Mouse (Mus musculus) hindbrain, postnatal 0 days (tissue): Measurements from ENCODE around the gene Col26a1. TPM values are rescaled to one million over a fixed set of nuclear protein-coding genes. Genes with fewer than 3 reads are reported as not detected.

Source experiments
- ATAC-seq: fragments of 200-750 bp; cut with Nextera tagmentation; 2 replicates; pipeline ENCODE4 v1.8.0; 2017; ENCODE audit warnings: mild to moderate bottlenecking, moderate TSS enrichment, moderate library complexity
- DNase-seq: peaks from one replicate; pipeline ENCODE4 v3.0.0-alpha.2; 2015; ENCODE audit warnings: low spot score
- H3K27ac ChIP-seq: fragments of 300-500 bp; sonication (generic); 2 replicates; pipeline ENCODE4 v1.5.1; 2014; ENCODE audit warnings: mild to moderate bottlenecking
- H3K27me3 ChIP-seq: fragments of 300-500 bp; sonication (generic); 2 replicates; pipeline ENCODE4 v1.6.1; 2014; ENCODE audit warnings: low read length, mixed read lengths; ENCODE audit not compliant: insufficient read depth
- H3K36me3 ChIP-seq: fragments of 300-500 bp; sonication (generic); 2 replicates; pipeline ENCODE4 v1.6.1; 2014; ENCODE audit warnings: low read length, mixed read lengths; ENCODE audit not compliant: insufficient read depth
- H3K4me1 ChIP-seq: fragments of 300-500 bp; sonication (generic); 2 replicates; pipeline ENCODE4 v1.6.1; 2014; ENCODE audit warnings: antibody characterized with exemption, low read length, mixed read lengths; ENCODE audit not compliant: insufficient read depth
- H3K4me2 ChIP-seq: fragments of 300-500 bp; sonication (generic); 2 replicates; pipeline ENCODE4 v1.6.1; 2014; ENCODE audit warnings: low read depth, mild to moderate bottlenecking, low read length, moderate library complexity, mixed read lengths
- H3K4me3 ChIP-seq: fragments of 300-500 bp; sonication (generic); 2 replicates; pipeline ENCODE4 v1.5.1; 2014; ENCODE audit warnings: low read length
- H3K9ac ChIP-seq: fragments of 300-500 bp; sonication (generic); replicated peaks from 2 replicates; pipeline ENCODE4 v1.6.1; 2014; ENCODE audit warnings: mild to moderate bottlenecking, low read length, moderate library complexity, mixed read lengths
- H3K9me3 ChIP-seq: fragments of 300-500 bp; sonication (generic); 2 replicates; pipeline ENCODE4 v1.6.1; 2016; ENCODE audit warnings: low read length, mixed read lengths
- CTCF ChIP-seq: IDR thresholded peaks from 2 replicates; pipeline ENCODE4 v1.5.1; 2016; ENCODE audit warnings: antibody characterized with exemption, control low read depth, low read depth
- WGBS: fragments of 180-500 bp; shearing (Covaris S2); extraction: QIAGEN DNeasy Blood & Tissue Kit; methylation state at CpG from one replicate; pipeline ENCODE4 v1.1.7; 2014; 5-methylcytosine and 5-hydroxymethylcytosine counted together
- polyA plus RNA-seq: library from polyadenylated mRNA; unstranded; fragments of >200 nt; fragmentation: Nextera tagmentation; extraction: Ambion mirVana; gene quantifications from 2 replicates; pipeline ENCODE4 v1.2.1, GENCODE M21; 2015
- total RNA-seq: library from RNA; depleted of rRNA; stranded (reverse); fragments of >200 nt; gene quantifications from 2 replicates; pipeline ENCODE4 v1.2.3, GENCODE M21; 2014

The Col26a1 gene
- total and polyA plus RNA-seq, 2 experiments from 2014 or later, result 35.6 to 56.6 TPM

- Histone ChIP-seq H3K9me3 (no peaks in the 10 kb centered on the region), H3K27me3 (no peaks in the 10 kb centered on the region), H3K4me1 (no peaks in the 10 kb centered on the region), H3K27ac (peak overlapping the region; percentile 73), H3K4me2 (peak overlapping the region; percentile 82), H3K9ac (peak overlapping the region; percentile 58), H3K4me3 (peak overlapping the region; percentile 62), H3K36me3 (no peaks in the 10 kb centered on the region)
- peak; percentile 91 for ATAC-seq
- WGBS, result 4% methylated on average over 38 of the region's 38 CpGs
- DNase-seq, result peak; percentile 93
- no peak for TF ChIP-seq CTCF
Observed at GRCm38 (mm10) chr5:136918655-136919472, 35.9 kb upstream of the Col26a1 start.

DNA sequence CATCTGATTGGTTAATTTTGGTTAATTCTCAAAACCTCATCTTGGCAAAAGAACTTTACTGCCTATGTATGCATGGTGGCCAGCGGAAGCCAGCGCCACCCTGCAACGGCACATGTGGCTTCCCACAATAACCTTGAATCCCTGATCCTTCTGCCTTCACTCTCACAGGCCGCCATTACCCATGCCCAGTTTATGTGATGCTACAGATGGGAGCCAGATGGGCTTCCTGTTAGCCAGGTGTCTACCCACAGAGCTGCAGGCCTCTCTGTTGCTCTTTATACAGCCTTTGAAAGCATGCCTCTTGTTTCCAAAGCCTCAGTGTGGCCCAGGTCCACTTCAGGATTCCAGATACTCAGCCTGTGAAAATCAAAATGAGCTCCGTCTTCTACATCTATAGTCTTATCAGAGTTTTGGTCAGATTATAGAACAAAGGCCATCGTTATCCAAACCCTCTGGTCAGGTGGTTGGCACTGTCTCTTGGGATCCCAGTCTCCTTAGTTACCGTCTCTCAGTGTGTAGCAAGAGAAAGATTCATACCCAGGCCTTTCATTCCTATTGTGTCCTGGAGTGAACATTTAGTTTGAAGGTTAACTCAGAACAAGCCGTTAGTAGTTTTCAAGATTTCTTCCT, 34.7 kb upstream of the Col26a1 start:
- WGBS, result 93% methylated on average over 8 of the region's 8 CpGs
- Histone ChIP-seq H3K27me3 (no peaks in the 10 kb centered on the region), H3K4me1 (no peaks in the 10 kb centered on the region), H3K4me3 (no peak overlapping the region), H3K4me2 (no peak overlapping the region), H3K9me3 (no peaks in the 10 kb centered on the region), H3K9ac (no peak overlapping the region), H3K27ac (no peak overlapping the region), H3K36me3 (peaks cover 10% of the 10 kb centered on the region)
- no peak for TF ChIP-seq CTCF
- DNase-seq (no peak), ATAC-seq (no peak)

GRCm38 (mm10) chr5:136914183-136914582, 31.2 kb upstream of the Col26a1 start:
- Histone ChIP-seq H3K9ac (no peak overlapping the region), H3K4me3 (no peak overlapping the region), H3K4me1 (peaks cover 2% of the 10 kb centered on the region; the same call in 1 of the 2 replicates), H3K27me3 (no peaks in the 10 kb centered on the region), H3K27ac (no peak overlapping the region), H3K36me3 (peaks cover 30% of the 10 kb centered on the region), H3K4me2 (no peak overlapping the region), H3K9me3 (no peaks in the 10 kb centered on the region)
- ATAC-seq (no peak), DNase-seq (no peak)
- no peak for TF ChIP-seq CTCF
- WGBS, result 84% methylated on average over 3 of the region's 3 CpGs

DNA sequence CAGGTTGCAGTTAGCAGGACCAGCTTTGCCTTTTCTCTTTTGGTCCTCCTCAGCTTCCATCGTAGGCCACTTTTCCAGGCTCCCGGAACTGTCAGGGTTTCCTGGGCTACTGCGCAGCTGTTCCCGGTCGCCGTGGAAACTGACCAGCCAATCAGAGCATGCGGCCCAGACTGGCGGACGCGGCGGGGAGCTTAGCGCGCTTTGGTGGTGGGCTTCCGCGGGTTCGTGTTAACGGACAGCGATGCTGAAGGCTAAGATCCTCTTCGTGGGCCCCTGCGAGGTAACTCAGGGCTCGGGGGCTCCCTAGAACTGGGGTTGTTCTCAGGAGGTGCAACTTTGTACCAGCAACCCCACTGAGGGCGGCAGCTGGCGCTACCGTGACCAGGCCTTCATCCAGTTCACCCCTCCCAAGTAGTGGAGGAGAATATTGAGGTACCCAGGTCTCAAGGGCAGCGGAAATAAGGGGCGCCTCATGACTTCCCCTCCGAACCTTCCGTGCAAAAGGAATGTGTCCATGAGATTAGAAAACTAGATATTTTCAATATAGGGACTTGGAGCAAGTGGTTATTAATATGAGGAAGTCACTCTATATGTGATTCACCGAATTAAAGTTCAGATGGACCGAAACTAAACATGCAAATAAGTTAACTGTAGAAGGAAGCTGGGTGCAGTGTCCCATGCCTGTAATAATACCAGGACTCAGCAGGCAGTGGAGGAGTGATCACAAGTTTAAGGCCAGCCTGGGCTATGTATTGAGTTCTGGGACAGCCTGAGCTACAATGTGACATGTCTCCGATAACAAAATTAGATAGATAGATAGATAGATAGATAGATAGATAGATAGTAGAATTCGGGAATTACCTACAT, 25.2 kb upstream of the Col26a1 start, which contains the start of gene Ift22:
TSS of gene Ift22 (plus strand) at position 160 of the 867 bp plus-strand sequence.
- Histone ChIP-seq H3K9me3 (no peaks in the 10 kb centered on the region), H3K36me3 (peaks cover 25% of the 10 kb centered on the region), H3K9ac (peak within 1 kb of the TSS; percentile 68), H3K4me3 (peak within 1 kb of the TSS; percentile 74), H3K27ac (peak within 1 kb of the TSS; percentile 65), H3K4me1 (peaks cover 13% of the 10 kb centered on the region; the same call in 1 of the 2 replicates), H3K27me3 (no peaks in the 10 kb centered on the region), H3K4me2 (peak within 1 kb of the TSS; percentile 63)
- no peak for TF ChIP-seq CTCF
- DNase-seq (peak; percentile 96), ATAC-seq (peak; percentile 96)
- WGBS, result 8% methylated on average over 32 of the region's 32 CpGs

- H3K27ac ChIP-seq, result peak overlapping the region; percentile 65; the same call in 1 of the 2 replicates
Observed at GRCm38 (mm10) chr5:136907587-136907986, 24.6 kb upstream of the Col26a1 start.

DNA sequence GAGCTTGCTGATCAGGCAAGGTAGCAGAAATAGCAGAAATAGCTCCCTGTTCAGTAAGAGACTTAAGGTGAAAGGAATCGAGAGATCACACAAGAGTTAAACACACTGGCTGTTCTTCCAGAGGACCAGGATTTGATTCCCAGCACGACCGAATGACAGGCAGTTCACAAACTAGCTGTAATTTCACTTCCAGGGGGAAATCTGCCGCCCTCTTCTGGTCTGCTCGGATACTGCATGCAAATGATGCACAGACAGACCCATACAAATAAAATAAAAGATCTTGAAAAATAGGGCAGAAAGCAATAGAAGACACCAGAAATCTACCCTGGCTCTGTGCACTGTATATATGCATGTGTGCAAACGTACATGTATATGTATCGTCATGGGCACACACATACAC, 22.6 kb upstream of the Col26a1 start:
- TF ChIP-seq CTCF, result peak; percentile 56
- Histone ChIP-seq H3K9ac (no peak overlapping the region), H3K27ac (no peak overlapping the region), H3K27me3 (no peaks in the 10 kb centered on the region), H3K4me3 (no peak overlapping the region), H3K4me1 (peaks cover 13% of the 10 kb centered on the region; the same call in 1 of the 2 replicates), H3K36me3 (no peaks in the 10 kb centered on the region), H3K9me3 (no peaks in the 10 kb centered on the region), H3K4me2 (no peak overlapping the region)
- no peak for ATAC-seq
- no peak for DNase-seq
- WGBS, result 50% methylated on average over 7 of the region's 7 CpGs

More at GRCm38 (mm10) chr5:136907587-136907986, 24.6 kb upstream of the Col26a1 start:
- H3K4me1 ChIP-seq, result peaks cover 13% of the 10 kb centered on the region; the same call in 1 of the 2 replicates
- no peak for DNase-seq
- peak overlapping the region; percentile 74 for H3K4me3 ChIP-seq
- H3K9me3 ChIP-seq, result no peaks in the 10 kb centered on the region
- no peaks in the 10 kb centered on the region for H3K27me3 ChIP-seq
- H3K4me2 ChIP-seq, result peak overlapping the region; percentile 63
- TF ChIP-seq CTCF, result no peak
- 41% methylated on average over 9 of the region's 9 CpGs for WGBS
- H3K9ac ChIP-seq, result peak overlapping the region; percentile 68
- ATAC-seq, result peak; percentile 21
- H3K36me3 ChIP-seq, result peaks cover 19% of the 10 kb centered on the region
